Mouse (Mus musculus): ENCODE data around the gene Tbx3. TPM values are rescaled to one million over a fixed set of nuclear protein-coding genes. Genes with fewer than 3 reads are reported as not detected.

Gene Tbx3
- polyA plus RNA-seq, 1 experiment from 2014 or later: 2.1 TPM

DNA sequence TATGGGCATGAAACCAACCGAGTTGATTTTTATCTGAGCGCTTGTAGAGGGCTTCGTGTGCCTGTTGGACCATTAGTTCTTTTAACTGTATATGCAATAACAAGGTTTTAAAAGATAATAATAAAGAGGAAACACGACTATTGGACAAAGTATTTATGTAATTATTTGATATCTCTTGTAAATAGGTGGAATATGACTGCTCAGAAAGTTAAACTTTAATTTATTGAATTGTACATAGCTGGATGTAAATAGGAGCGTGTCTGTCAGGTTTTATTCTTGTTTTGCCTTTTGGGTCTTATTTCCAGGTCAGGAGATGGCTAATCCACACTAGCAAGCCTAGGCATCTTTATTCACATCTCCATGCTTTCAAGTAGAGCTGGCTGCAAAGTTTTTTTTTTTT, 13.4 kb downstream of the Tbx3 start:
- WGBS: 2% methylated on average over 5 of the region's 5 CpGs
- Histone ChIP-seq H3K4me3 (no peak overlapping the region), H3K4me2 (replicated peaks) (no peak overlapping the region), H3K36me3 (no peaks in the 10 kb centered on the region), H3K9ac (replicated peaks) (no peak overlapping the region), H3K27ac (replicated peaks) (no peak overlapping the region), H3K27me3 (peaks cover 96% of the 10 kb centered on the region), H3K9me3 (no peaks in the 10 kb centered on the region), H3K4me1 (0 out of 2 replicates have a peak, but pooled peaks cover 4% of the 10 kb centered on the region)
- ATAC-seq (ENCODE audit: low FRiP score, low read depth): no peak

- no peak overlapping the region for H3K27ac ChIP-seq (replicated peaks)
- H3K4me2 ChIP-seq (replicated peaks): no peak overlapping the region
- no peaks in the 10 kb centered on the region for H3K36me3 ChIP-seq
- 0 out of 2 replicates have a peak, but pooled peaks cover 4% of the 10 kb centered on the region for H3K4me1 ChIP-seq
- 1% methylated on average over 15 of the region's 15 CpGs for WGBS
- peaks cover 98% of the 10 kb centered on the region for H3K27me3 ChIP-seq
- H3K4me3 ChIP-seq: no peak overlapping the region
- H3K9me3 ChIP-seq: no peaks in the 10 kb centered on the region
- ATAC-seq (ENCODE audit: low FRiP score, low read depth): no peak
- no peak overlapping the region for H3K9ac ChIP-seq (replicated peaks)
These were observed 14.4 kb downstream of the Tbx3 start for GRCm38 (mm10) chr5:119684701-119685391.

DNA sequence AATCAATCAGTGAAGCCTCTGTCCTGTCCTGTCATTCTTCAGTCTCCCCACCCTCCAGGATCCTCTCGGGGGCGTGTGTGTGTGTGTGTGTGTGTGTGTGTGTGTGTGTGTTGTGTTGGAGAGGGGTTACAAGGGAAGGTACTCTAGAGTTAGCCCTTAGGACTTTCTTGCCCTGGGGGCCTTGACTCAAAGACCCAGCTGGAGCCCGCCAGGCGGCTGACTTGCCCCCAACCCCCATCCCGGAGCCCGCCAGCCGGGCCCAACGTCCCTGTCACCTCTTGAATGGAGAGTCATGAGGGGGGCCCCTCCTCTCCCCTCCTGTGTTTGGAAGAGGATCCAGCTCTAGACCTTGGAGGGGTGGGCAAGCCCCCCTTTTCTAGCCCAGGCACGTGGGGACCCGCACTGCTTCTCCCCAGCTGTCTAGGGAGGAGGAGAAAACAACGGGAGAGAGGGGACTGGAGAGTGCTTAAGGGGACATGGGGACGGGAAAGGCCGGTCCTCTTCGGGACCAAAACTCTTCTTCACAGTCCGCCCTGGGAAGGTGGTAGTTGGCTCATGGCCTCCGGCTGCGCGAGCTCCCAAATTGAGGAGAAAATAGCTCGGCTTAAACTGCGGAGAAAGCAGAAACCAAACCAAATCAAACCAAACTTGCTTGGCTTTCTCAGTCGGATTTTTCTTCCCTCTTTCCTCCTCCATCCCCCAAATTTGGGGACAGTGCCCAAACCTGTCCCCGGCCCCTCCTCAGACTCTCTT, 15.2 kb downstream of the Tbx3 start:
- Histone ChIP-seq H3K4me2 (replicated peaks) (no peak overlapping the region; the same call in 1 of the 2 replicates), H3K27me3 (peaks cover 98% of the 10 kb centered on the region), H3K9me3 (no peaks in the 10 kb centered on the region), H3K36me3 (no peaks in the 10 kb centered on the region), H3K27ac (replicated peaks) (no peak overlapping the region), H3K4me3 (no peak overlapping the region), H3K4me1 (0 out of 2 replicates have a peak, but pooled peaks cover 4% of the 10 kb centered on the region), H3K9ac (replicated peaks) (no peak overlapping the region)
- under 1% methylated on average over 20 of the region's 22 CpGs for WGBS
- no peak for ATAC-seq (ENCODE audit: low FRiP score, low read depth)

DNA sequence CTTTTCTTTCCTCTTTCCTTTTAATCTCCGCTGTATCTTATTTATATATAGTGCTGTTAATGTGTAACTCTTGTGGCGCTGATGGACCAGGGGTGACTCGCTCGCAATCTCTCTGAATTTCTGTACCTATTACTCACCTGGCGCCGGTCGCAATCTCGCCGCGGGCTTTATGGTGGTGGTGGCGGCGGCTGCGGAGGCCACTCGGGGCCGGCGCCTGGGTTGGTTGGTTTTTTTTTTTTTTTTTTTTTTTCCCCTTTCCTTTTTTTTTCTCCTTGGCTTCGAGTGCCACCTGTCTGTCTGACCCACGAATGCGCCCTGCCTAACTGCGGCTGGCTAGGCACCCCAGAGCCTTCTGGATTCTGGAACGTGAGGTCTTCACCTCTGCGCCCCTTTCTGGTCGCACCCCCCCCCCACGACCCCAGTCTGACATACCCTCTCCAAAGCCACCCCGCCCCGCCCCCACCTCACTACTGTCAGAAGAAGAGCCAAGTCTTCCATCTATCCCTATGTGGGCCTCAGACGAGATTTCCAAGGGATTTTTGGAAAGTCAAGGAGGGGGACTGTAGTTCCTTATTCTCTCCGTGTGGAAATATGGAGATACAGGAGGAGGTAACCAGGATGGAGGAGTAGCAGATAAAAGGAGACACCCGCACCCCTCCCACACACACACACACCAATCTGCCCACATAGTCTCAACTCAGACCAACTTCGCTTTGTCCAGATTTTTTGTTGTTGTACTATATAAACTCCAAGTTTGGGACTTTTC, 15.9 kb downstream of the Tbx3 start:
- WGBS: under 1% methylated on average over 29 of the region's 30 CpGs
- Histone ChIP-seq H3K27me3 (peaks cover 98% of the 10 kb centered on the region), H3K4me2 (replicated peaks) (no peak overlapping the region; the same call in 1 of the 2 replicates)

GRCm38 (mm10) chr5:119687005-119687855, 16.8 kb downstream of the Tbx3 start:
- no peak for ATAC-seq (ENCODE audit: low FRiP score, low read depth)
- Histone ChIP-seq H3K4me2 (replicated peaks) (no peak overlapping the region), H3K27ac (replicated peaks) (no peak overlapping the region)

More for the DNA sequence above, 15.9 kb downstream of the Tbx3 start:
- Histone ChIP-seq H3K9ac (replicated peaks) (no peak overlapping the region), H3K9me3 (no peaks in the 10 kb centered on the region), H3K4me1 (0 out of 2 replicates have a peak, but pooled peaks cover 4% of the 10 kb centered on the region), H3K4me3 (no peak overlapping the region), H3K36me3 (no peaks in the 10 kb centered on the region), H3K27ac (replicated peaks) (no peak overlapping the region)
- no peak for ATAC-seq (ENCODE audit: low FRiP score, low read depth)

GRCm38 (mm10) chr5:119687856-119688206, 17.4 kb downstream of the Tbx3 start:
- Histone ChIP-seq H3K9ac (replicated peaks) (no peak overlapping the region), H3K27ac (replicated peaks) (no peak overlapping the region), H3K9me3 (no peaks in the 10 kb centered on the region), H3K4me1 (0 out of 2 replicates have a peak, but pooled peaks cover 4% of the 10 kb centered on the region), H3K36me3 (no peaks in the 10 kb centered on the region), H3K4me2 (replicated peaks) (no peak overlapping the region), H3K4me3 (no peak overlapping the region), H3K27me3 (peaks cover 98% of the 10 kb centered on the region)
- 6% methylated on average over 22 of the region's 22 CpGs for WGBS
- no peak for ATAC-seq (ENCODE audit: low FRiP score, low read depth)

More at GRCm38 (mm10) chr5:119687005-119687855, 16.8 kb downstream of the Tbx3 start:
- Histone ChIP-seq H3K9ac (replicated peaks) (no peak overlapping the region), H3K27me3 (peaks cover 98% of the 10 kb centered on the region), H3K4me1 (0 out of 2 replicates have a peak, but pooled peaks cover 4% of the 10 kb centered on the region), H3K4me3 (no peak overlapping the region), H3K36me3 (no peaks in the 10 kb centered on the region), H3K9me3 (no peaks in the 10 kb centered on the region)
- WGBS: under 1% methylated on average over 36 of the region's 36 CpGs

DNA sequence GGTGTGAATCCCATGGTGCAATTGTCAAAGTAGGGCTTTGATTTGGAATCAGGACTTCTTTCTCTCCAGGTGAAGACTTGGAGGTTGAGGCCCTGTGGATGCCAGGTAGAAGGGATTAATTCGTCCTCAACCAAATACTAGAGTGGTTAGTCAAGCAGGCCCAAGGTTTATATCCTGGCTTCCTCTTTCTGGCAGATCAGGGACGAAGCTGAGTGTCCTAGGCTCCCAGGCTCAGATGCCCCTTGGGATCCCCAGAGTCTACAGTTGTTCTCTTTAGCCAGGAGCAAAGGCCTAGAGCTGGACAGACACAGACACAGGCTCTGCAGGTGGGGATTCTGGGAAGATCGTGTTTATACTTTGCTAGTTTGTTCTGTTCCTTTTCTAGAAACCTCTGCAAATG, 17.8 kb downstream of the Tbx3 start:
- H3K4me3 ChIP-seq: no peak overlapping the region
- no peak overlapping the region for H3K27ac ChIP-seq (replicated peaks)
- no peaks in the 10 kb centered on the region for H3K36me3 ChIP-seq
- no peak overlapping the region for H3K9ac ChIP-seq (replicated peaks)
- ATAC-seq (ENCODE audit: low FRiP score, low read depth): no peak
- H3K27me3 ChIP-seq: peaks cover 98% of the 10 kb centered on the region
- no peak overlapping the region for H3K4me2 ChIP-seq (replicated peaks)
- 0 out of 2 replicates have a peak, but pooled peaks cover 4% of the 10 kb centered on the region for H3K4me1 ChIP-seq
- 4% methylated on average over 3 of the region's 3 CpGs for WGBS
- no peaks in the 10 kb centered on the region for H3K9me3 ChIP-seq

GRCm38 (mm10) chr5:119688914-119689420, 18.5 kb downstream of the Tbx3 start:
- 18% methylated on average over 8 of the region's 8 CpGs for WGBS
- Histone ChIP-seq H3K4me3 (no peak overlapping the region), H3K9me3 (no peaks in the 10 kb centered on the region), H3K9ac (replicated peaks) (no peak overlapping the region), H3K4me1 (0 out of 2 replicates have a peak, but pooled peaks cover 4% of the 10 kb centered on the region), H3K27me3 (peaks cover 98% of the 10 kb centered on the region), H3K27ac (replicated peaks) (no peak overlapping the region), H3K4me2 (replicated peaks) (no peak overlapping the region), H3K36me3 (no peaks in the 10 kb centered on the region)
- ATAC-seq (ENCODE audit: low FRiP score, low read depth): no peak

DNA sequence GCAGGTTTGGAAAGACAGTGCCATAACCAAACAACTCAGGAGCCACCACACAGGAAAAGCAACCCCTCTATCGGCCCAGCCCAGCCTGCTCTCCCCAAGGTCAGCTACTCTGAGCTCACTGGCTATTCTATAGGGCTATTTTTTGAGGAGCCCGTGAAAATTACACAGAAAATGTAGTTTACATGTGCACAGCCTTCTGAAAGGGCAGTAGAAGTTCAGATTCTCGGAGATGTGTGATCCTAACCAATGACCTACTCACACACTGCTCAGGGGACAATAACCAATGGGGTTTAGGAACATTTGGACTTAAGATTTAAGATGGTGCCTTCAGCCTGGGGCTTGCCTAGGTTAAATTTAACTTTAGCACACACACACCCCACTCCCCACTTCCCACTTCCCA, 19.0 kb downstream of the Tbx3 start:
- Histone ChIP-seq H3K4me2 (replicated peaks) (no peak overlapping the region), H3K36me3 (no peaks in the 10 kb centered on the region), H3K27me3 (peaks cover 99% of the 10 kb centered on the region), H3K9me3 (no peaks in the 10 kb centered on the region), H3K4me1 (peaks cover 7% of the 10 kb centered on the region; the same call in 1 of the 2 replicates), H3K27ac (replicated peaks) (no peak overlapping the region), H3K4me3 (no peak overlapping the region), H3K9ac (replicated peaks) (no peak overlapping the region)
- WGBS: 34% methylated on average over 3 of the region's 3 CpGs
- ATAC-seq (ENCODE audit: low FRiP score, low read depth): no peak

DNA sequence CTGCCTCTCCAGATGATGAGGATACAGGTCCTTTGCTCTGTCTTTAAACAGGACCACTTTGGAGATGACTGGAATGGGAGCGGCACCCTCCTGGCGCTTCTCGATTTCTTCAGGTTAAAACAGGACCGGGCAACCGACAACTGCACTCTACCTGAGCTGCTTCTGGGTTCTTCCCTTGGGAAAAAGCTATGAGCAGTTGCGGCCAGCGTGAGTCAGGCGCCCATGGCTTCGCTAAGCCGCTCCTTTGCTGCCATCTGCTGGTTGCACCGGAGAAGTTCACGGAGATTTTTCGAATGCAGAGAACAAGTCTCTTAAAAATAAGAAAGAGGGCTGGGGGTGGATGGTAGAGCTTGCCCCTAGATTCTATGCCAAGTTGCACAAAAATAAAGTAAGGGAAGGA, 20.6 kb downstream of the Tbx3 start:
- Histone ChIP-seq H3K4me3 (no peak overlapping the region), H3K4me1 (peaks cover 8% of the 10 kb centered on the region; the same call in 1 of the 2 replicates), H3K27me3 (peaks cover 94% of the 10 kb centered on the region), H3K36me3 (no peaks in the 10 kb centered on the region), H3K27ac (replicated peaks) (no peak overlapping the region), H3K4me2 (replicated peaks) (no peak overlapping the region), H3K9ac (replicated peaks) (no peak overlapping the region), H3K9me3 (no peaks in the 10 kb centered on the region)
- no peak for ATAC-seq (ENCODE audit: low FRiP score, low read depth)
- WGBS: 0% methylated on average over 13 of the region's 13 CpGs

- ATAC-seq (ENCODE audit: low FRiP score, low read depth): no peak
- 37% methylated on average over 6 of the region's 6 CpGs for WGBS
- H3K4me1 ChIP-seq: peaks cover 8% of the 10 kb centered on the region; the same call in 1 of the 2 replicates
These were observed 22.0 kb downstream of the Tbx3 start for GRCm38 (mm10) chr5:119692425-119692824.

More at GRCm38 (mm10) chr5:119692425-119692824, 22.0 kb downstream of the Tbx3 start:
- Histone ChIP-seq H3K27ac (replicated peaks) (no peak overlapping the region), H3K4me3 (no peak overlapping the region), H3K9me3 (no peaks in the 10 kb centered on the region), H3K4me2 (replicated peaks) (no peak overlapping the region), H3K27me3 (peaks cover 92% of the 10 kb centered on the region), H3K9ac (replicated peaks) (no peak overlapping the region), H3K36me3 (no peaks in the 10 kb centered on the region)

Measured in midbrain, embryonic 12.5 days (tissue).